Mouse (Mus musculus) liver, embryonic 14.5 days (tissue): ENCODE measurements around the gene Kdm3a.

Experiments
- CTCF ChIP-seq: IDR thresholded peaks from 2 replicates; pipeline ENCODE4 v1.5.1; 2016; ENCODE audit warnings: antibody characterized with exemption, low read depth, control low read depth
- EP300 ChIP-seq: IDR thresholded peaks from 2 replicates; pipeline ENCODE4 v1.6.1; 2016; ENCODE audit warnings: antibody characterized with exemption, low read depth

DNA sequence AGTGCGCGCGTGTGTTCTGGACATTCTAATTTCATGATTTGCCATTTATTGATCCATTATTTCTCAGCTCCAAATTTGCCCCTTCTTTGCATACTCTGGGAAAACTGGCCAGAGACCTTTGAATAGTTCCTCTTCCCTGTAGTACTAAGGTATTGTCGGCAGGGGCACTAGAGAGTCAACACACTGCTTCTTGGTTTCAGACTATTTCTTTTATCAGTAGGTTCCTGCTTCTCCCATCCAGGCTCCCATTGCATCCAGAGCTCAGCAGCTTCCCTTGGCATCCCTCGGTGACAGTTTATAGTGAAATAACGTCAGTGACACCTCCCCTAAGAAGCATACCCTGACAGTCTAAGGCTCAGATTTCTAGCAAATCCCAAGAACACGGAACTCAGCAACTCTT is 46.1 kb upstream of the Kdm3a start:
- TF ChIP-seq EP300 (no peak), CTCF (peak; percentile 63)
